ENCODE assay signal across 22 mouse cellular contexts in genomic region chr17:63046401-63046800, GRCm38 (mm10).
DNase-seq lines count a peak whose midpoint lies in the region; ATAC-seq and TF ChIP-seq lines count a peak whose summit lies in the region.
"Had no signal": no experiment of that assay in that cellular context is flagged by ENCODE, and none has a peak within 500 bp of the region (broad histone marks: within the 10 kb centered on the region; RNA-seq: fewer than 3 reads in every experiment).

No protein-coding gene starts in this region.

- 0 out of 2 replicates have a peak, but pooled peaks have one; percentile 43 for ATAC-seq in kidney, postnatal 0 days (replicated peaks; ENCODE audit: low FRiP score, low read depth)
- ATAC-seq: forebrain, embryonic 14.5 days; intestine, embryonic 16.5 days; Patski had no signal

- H3K4me2 ChIP-seq in kidney, postnatal 0 days (ENCODE audit: low read length): no peak overlapping the region
- H3K4me2 ChIP-seq: embryonic facial prominence, embryonic 15.5 days; hindbrain, embryonic 15.5 days had no signal

- H3K27ac ChIP-seq in kidney, postnatal 0 days: no peak overlapping the region
- H3K27ac ChIP-seq: heart, embryonic 10.5 days; hindbrain, embryonic 15.5 days had no signal

- no peaks in the 10 kb centered on the region for H3K4me1 ChIP-seq in kidney, postnatal 0 days (replicated peaks; ENCODE audit: insufficient read depth, low read length)
- H3K4me1 ChIP-seq: hindbrain, embryonic 15.5 days had no signal

- peak; percentile 65 to 82 for DNase-seq in adrenal gland, adult (ENCODE audit: inconsistent age in 2 of 2, low spot score in 1 of 2)
- no peak for DNase-seq in adrenal gland, postnatal 4 days (ENCODE audit: low spot score in 2 of 2)
- DNase-seq in kidney, postnatal 0 days (ENCODE audit: low spot score): no peak
- no peak for DNase-seq in kidney, postnatal 36 days
- peak; percentile 77 for DNase-seq in adrenal gland, adult 2 months
- peak; percentile 41 for DNase-seq in adrenal gland, postnatal 25 days
- no peak for DNase-seq in cerebellum, adult 11-12 months
- DNase-seq in gastrocnemius, adult 18-20 months (ENCODE audit: low spot score): no peak
- DNase-seq: cerebellum, adult 2 months; cerebellum, postnatal 14 days; embryo, embryonic 11 days; gastrocnemius, postnatal 36 days; heart, adult 18-20 months; heart, postnatal 10 days had no signal

- H3K9me3 ChIP-seq in kidney, postnatal 0 days (replicated peaks; ENCODE audit: low read length): 0 out of 2 replicates have a peak, but pooled peaks cover under 1% of the 10 kb centered on the region
- H3K9me3 ChIP-seq: embryonic facial prominence, embryonic 15.5 days; heart, embryonic 10.5 days; hindbrain, embryonic 15.5 days had no signal

- H3K4me3 ChIP-seq in kidney, postnatal 0 days (replicated peaks; ENCODE audit: low read depth, low read length): no peak overlapping the region
- H3K4me3 ChIP-seq: embryonic facial prominence, embryonic 15.5 days; erythroblast, embryonic 14.5 days; forebrain, embryonic 10.5 days; heart, embryonic 10.5 days; hindbrain, embryonic 15.5 days had no signal

- no peak for TF ChIP-seq CTCF in kidney, postnatal 0 days (IDR thresholded peaks at IDR 0.05; ENCODE audit: low read depth)

- H3K36me3 ChIP-seq in kidney, postnatal 0 days (ENCODE audit: insufficient read depth, low read length): no peaks in the 10 kb centered on the region
- H3K36me3 ChIP-seq: embryonic facial prominence, embryonic 15.5 days; forebrain, embryonic 10.5 days; heart, embryonic 10.5 days; hindbrain, embryonic 15.5 days had no signal

- WGBS in kidney, postnatal 0 days: 46% methylated on average over 3 of the region's 3 CpGs

- H3K9ac ChIP-seq in kidney, postnatal 0 days (ENCODE audit: low read depth, low read length): no peak overlapping the region
- H3K9ac ChIP-seq: embryonic facial prominence, embryonic 15.5 days; hindbrain, embryonic 15.5 days had no signal

- H3K27me3 ChIP-seq in kidney, postnatal 0 days (ENCODE audit: insufficient read depth, low read length): no peaks in the 10 kb centered on the region
- H3K27me3 ChIP-seq: embryonic facial prominence, embryonic 15.5 days; hindbrain, embryonic 15.5 days; Patski had no signal

Comparison
In these comparisons a context has a peak if more than half of its experiments do, and no peak if none do; other contexts are left out.
1. DNase-seq: peak in adrenal gland, adult (2 of 2), adrenal gland, adult 2 months (single experiment) and adrenal gland, postnatal 25 days (single experiment); none in adrenal gland, postnatal 4 days (0 of 2), kidney, postnatal 0 days (single experiment), kidney, postnatal 36 days (0 of 2), cerebellum, adult 11-12 months (single experiment) and gastrocnemius, adult 18-20 months (single experiment).